Mouse (Mus musculus) testis, postnatal 14 days (tissue): ENCODE results near the gene Islr2.

Experiments
- DNase-seq: peaks from one replicate; pipeline ENCODE4 v3.0.0; 2021; ENCODE audit warnings: low spot score

Gene Islr2

DNA sequence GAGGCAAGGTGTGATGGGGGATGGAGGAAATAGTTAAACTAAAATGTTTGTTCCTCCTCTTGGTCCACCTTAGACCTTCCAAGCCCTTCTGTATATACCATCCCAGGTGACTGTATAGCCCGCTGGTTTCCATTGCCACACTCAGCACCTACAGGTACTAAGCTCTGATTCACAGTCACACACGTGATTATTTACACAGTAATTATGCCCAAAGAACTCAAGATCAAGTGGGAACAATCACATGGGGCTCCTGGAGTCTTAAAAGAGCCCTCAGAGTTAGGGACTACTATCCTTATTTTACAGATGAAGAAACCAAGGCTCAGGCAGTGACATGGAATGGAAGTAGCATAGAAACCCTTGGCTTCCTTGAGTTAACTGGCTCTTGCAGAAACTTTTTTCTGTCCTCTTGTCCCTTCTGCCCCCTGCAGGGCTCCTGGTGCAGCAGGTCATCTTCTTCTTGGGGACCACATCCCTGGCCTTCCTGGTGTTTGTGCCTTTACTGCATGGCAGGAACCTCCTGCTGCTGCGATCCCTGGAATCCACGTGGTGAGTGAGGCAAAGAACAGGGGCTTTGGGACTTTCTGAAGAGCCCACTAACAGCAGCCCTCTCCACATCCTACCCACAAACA lies 53.3 kb downstream of the Islr2 start:
- DNase-seq: no peak

DNA sequence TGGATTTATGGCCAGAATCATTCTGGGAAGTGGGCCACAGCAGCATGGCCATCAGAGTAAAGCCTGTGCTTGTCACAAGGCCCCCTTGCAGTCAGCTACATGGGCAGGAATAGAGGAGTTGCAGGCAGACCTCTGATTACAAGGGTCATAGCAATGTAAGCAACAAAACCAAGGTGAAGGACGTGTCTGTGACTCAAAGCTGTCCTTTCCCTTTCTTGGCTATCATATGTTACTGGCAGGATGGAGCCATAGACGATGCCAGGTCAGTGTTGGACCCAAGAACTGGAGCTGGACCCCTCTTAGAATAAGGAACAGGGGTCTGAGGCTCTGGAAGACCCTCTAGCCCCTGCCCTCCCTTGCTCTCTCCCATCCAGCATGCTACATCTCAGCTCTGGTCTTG lies 55.3 kb downstream of the Islr2 start:
- no peak for DNase-seq
